Mouse (Mus musculus) liver, postnatal 0 days (tissue): Measurements from ENCODE around the gene Abcb11.

Experiments used
- CTCF ChIP-seq: sonication (generic); IDR thresholded peaks from 2 replicates; pipeline ENCODE4 v1.5.1; 2016; ENCODE audit warnings: antibody characterized with exemption, low read depth
- EP300 ChIP-seq: IDR thresholded peaks from 2 replicates; pipeline ENCODE4 v1.6.1; 2016; ENCODE audit warnings: antibody characterized with exemption, low read depth, mild to moderate bottlenecking

- TF ChIP-seq EP300 (no peak), CTCF (no peak)
Measured at GRCm38 (mm10) chr2:69191059-69191458, 151.4 kb downstream of the Abcb11 start.
